ENCODE assay signal across 33 mouse cellular contexts in genomic region chr10:117701034-117701829, GRCm38 (mm10).
"Had no signal": no experiment of that assay in that cellular context is flagged by ENCODE, and none has a peak within 500 bp of the region (broad histone marks: within the 10 kb centered on the region; RNA-seq: fewer than 3 reads in every experiment).

No protein-coding gene starts in this region.

- H3K4me1 ChIP-seq: heart, embryonic 15.5 days; hindbrain, embryonic 10.5 days; hindbrain, embryonic 12.5 days; hindbrain, embryonic 15.5 days; intestine, embryonic 15.5 days; kidney, embryonic 15.5 days had no signal

- DNase-seq: heart, postnatal 10 days; heart, postnatal 14 days; heart, postnatal 4 days; kidney, adult 11 months; kidney, adult 18-20 months; kidney, adult 2 months; kidney, adult 8-10 months; kidney, adult 9 months; kidney, postnatal 10 days; kidney, postnatal 14 days; kidney, postnatal 25 days; kidney, postnatal 36 days; kidney, postnatal 4 days; layer of hippocampus, adult 9-11 months; layer of hippocampus, postnatal 36 days had no signal

- H3K4me3 ChIP-seq: heart, embryonic 13.5 days; heart, embryonic 15.5 days; hindbrain, embryonic 10.5 days; hindbrain, embryonic 12.5 days; hindbrain, embryonic 13.5 days; hindbrain, embryonic 15.5 days; intestine, embryonic 15.5 days; kidney, embryonic 15.5 days; layer of hippocampus, adult 2 months; left cerebral cortex, adult 2 months had no signal

- H3K9ac ChIP-seq: heart, embryonic 13.5 days; heart, embryonic 15.5 days; hindbrain, embryonic 12.5 days; hindbrain, embryonic 13.5 days; hindbrain, embryonic 14.5 days; hindbrain, embryonic 15.5 days; intestine, embryonic 15.5 days; kidney, embryonic 15.5 days had no signal

- H3K4me2 ChIP-seq: heart, embryonic 11.5 days; heart, embryonic 13.5 days; heart, embryonic 15.5 days; hindbrain, embryonic 12.5 days; hindbrain, embryonic 13.5 days; hindbrain, embryonic 14.5 days; hindbrain, embryonic 15.5 days; intestine, embryonic 15.5 days; kidney, embryonic 15.5 days had no signal

- H3K27me3 ChIP-seq: heart, embryonic 13.5 days; heart, embryonic 15.5 days; hindbrain, embryonic 12.5 days; hindbrain, embryonic 13.5 days; hindbrain, embryonic 15.5 days; intestine, embryonic 15.5 days; kidney, embryonic 15.5 days had no signal

- H3K9me3 ChIP-seq: heart, embryonic 13.5 days; heart, embryonic 15.5 days; hindbrain, embryonic 10.5 days; hindbrain, embryonic 12.5 days; hindbrain, embryonic 13.5 days; hindbrain, embryonic 15.5 days; intestine, embryonic 15.5 days; kidney, embryonic 15.5 days had no signal

- H3K27ac ChIP-seq: heart, embryonic 13.5 days; heart, embryonic 15.5 days; hindbrain, embryonic 10.5 days; hindbrain, embryonic 12.5 days; hindbrain, embryonic 13.5 days; hindbrain, embryonic 14.5 days; hindbrain, embryonic 15.5 days; hindbrain, postnatal 0 days; intestine, embryonic 15.5 days; kidney, embryonic 15.5 days; kidney, postnatal 0 days; layer of hippocampus, adult 2 months; left cerebral cortex, adult 2 months had no signal

- ATAC-seq: hindbrain, embryonic 16.5 days; hindbrain, postnatal 0 days; inflammation-experienced regulatory T-cells, adult 6 months; intestine, embryonic 15.5 days; intestine, embryonic 16.5 days; intestine, postnatal 0 days had no signal
